Mouse (Mus musculus) testis, adult 2 months (tissue): Measurements from ENCODE around the gene Msi1.

Experiments used
- CTCF ChIP-seq: fragments of 200-500 bp; IDR thresholded peaks from 2 replicates; pipeline ENCODE4 v1.5.1; 2012; ENCODE audit warnings: low read depth, mild to moderate bottlenecking, inconsistent platforms, low read length, moderate library complexity; ENCODE audit not compliant: control insufficient read depth, insufficient read depth, insufficient replicate concordance
- POLR2A ChIP-seq: fragments of 200-500 bp; IDR thresholded peaks from 2 replicates; pipeline ENCODE4 v1.6.1; 2012; ENCODE audit warnings: low read depth, mild to moderate bottlenecking, inconsistent platforms, low read length, moderate library complexity; ENCODE audit not compliant: control insufficient read depth

GRCm38 (mm10) chr5:115491076-115491475, 61.7 kb downstream of the Msi1 start:
- TF ChIP-seq POLR2A (no peak), CTCF (no peak)
